Mouse (Mus musculus): ENCODE results near the gene Tbce. TPM values are rescaled to one million over a fixed set of nuclear protein-coding genes. Genes with fewer than 3 reads are reported as not detected.

Gene Tbce
- polyA plus RNA-seq, 1 experiment from 2014 or later, result 88.2 TPM

DNA sequence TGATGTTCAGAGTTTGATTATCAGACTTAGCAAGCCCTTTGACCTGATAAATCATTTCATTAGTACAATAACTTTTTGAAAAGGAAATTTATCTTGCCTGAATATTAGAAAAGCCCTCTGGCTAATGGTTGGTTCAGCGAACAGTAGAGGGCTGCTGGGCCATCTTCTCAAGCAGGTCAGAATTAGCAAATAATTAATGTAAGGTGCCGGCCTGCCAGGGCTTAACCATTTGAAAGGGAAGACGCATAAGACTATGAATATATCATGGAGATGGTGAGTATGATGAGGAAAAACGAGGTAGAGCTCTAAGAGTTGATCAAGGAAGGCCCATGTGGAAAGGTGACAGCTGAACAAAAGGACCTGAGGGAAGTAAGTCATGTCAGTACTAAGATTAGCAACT is 82.8 kb downstream of the Tbce start:
- no peak for ATAC-seq (ENCODE audit: low FRiP score, low read depth)
- no peaks in the 10 kb centered on the region for H3K9me3 ChIP-seq
- no peak overlapping the region for H3K4me3 ChIP-seq
- WGBS, result 88% methylated on average over 4 of the region's 4 CpGs
- H3K4me2 ChIP-seq (replicated peaks), result no peak overlapping the region
- no peak overlapping the region for H3K9ac ChIP-seq (replicated peaks)
- no peaks in the 10 kb centered on the region for H3K27me3 ChIP-seq
- peaks cover 10% of the 10 kb centered on the region; the same call in 1 of the 2 replicates for H3K36me3 ChIP-seq
- no peak overlapping the region for H3K27ac ChIP-seq (replicated peaks)
- peaks cover 8% of the 10 kb centered on the region for H3K4me1 ChIP-seq

DNA sequence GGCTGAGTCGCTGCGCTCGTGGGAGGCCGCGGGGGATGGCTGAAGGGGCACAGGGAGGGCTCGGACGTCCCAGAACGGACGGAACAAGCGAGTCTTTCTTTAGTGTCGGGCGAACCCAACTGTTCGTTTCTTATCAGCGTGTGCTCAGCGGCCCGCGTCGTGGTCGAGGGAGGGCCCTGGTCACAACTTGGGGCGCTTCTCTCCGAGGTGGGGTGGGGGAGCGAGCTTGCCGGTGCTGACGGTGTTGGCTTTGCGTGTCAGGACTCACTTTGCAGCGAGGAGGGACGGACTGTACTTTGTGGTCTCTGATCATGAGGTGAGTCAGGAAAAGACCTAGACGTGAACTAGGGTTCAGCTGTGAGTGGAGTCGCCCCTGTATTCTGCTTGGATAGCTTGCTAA is 84.5 kb downstream of the Tbce start:
- Histone ChIP-seq H3K36me3 (peaks cover 10% of the 10 kb centered on the region; the same call in 1 of the 2 replicates), H3K27me3 (no peaks in the 10 kb centered on the region), H3K9ac (replicated peaks) (peak overlapping the region; percentile 83), H3K27ac (replicated peaks) (peak overlapping the region; percentile 73), H3K4me3 (peak overlapping the region; percentile 89), H3K9me3 (no peaks in the 10 kb centered on the region), H3K4me1 (peaks cover 8% of the 10 kb centered on the region), H3K4me2 (replicated peaks) (peak overlapping the region; percentile 78)
- ATAC-seq (ENCODE audit: low FRiP score, low read depth), result no peak
- under 1% methylated on average over 29 of the region's 29 CpGs for WGBS

DNA sequence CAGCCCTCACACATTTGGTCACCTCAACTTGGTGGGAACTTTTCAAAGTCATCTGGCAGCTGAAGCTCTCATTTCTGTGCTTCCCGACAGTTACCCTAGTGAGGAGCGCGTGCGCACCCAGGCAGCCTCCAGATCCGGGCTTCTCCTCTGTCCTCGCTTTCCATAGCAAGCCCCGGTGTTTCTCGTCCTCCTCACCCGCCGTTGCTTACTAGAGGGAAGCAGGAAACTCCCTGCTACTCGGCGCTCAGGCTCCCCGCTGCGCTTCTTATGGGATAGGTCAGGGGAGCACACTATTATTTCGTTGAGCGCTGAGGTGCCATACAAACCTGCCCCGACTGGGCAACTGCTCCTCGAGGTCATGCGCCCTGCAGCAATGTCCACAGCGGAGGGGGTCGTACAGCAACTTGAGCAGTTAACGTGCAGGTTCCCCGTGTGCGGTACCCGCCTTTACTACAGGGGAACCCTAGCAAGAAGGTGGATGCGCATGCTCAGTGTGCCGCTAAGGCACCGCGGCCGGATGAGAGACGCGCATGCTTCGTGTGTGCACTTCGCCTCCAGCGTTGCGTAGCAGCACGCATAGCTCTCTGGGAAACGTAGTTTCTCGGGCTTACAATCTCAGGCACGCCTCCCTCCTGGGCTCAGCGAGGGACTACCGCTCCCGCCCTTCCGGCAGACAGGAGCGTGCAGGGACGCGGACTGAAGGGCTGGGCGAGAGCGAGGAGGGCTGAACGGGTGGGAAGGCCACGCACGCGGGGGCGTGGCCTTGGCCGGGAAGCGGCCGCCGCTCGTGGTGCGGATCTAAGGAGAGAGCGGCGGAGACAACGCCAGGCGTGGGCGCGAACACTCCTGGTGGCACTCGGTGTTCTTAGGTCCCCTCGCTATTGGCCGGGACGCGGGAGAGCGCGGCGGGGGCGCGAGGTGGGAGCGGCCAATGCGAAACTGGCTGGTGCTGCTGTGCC is 85.3 kb downstream of the Tbce start, which contains the start of gene B3galnt2:
Gene B3galnt2 (plus strand): TSS at position 596 of the 959 bp plus-strand sequence.
- Histone ChIP-seq H3K9me3 (no peaks in the 10 kb centered on the region), H3K4me2 (replicated peaks) (peak within 1 kb of the TSS; percentile 78), H3K27ac (replicated peaks) (peak within 1 kb of the TSS; percentile 73), H3K4me1 (peaks cover 8% of the 10 kb centered on the region), H3K9ac (replicated peaks) (peak within 1 kb of the TSS; percentile 83), H3K4me3 (peak within 1 kb of the TSS; percentile 89), H3K27me3 (no peaks in the 10 kb centered on the region), H3K36me3 (peaks cover 4% of the 10 kb centered on the region; the same call in 1 of the 2 replicates)
- under 1% methylated on average over 76 of the region's 78 CpGs for WGBS
- ATAC-seq (ENCODE audit: low FRiP score, low read depth), result peak; percentile 99

Other genes with a start within 250 kb of the Tbce start
- gene B3galnt2, start 85.2 kb downstream of the Tbce start, polyA plus RNA-seq (2016; fragmentation: Nextera tagmentation; extraction: Ambion mirVana), result 38.6 and 39.3 TPM in 2 replicates
- gene Arid4b, start 23.6 kb upstream of the Tbce start, polyA plus RNA-seq (2016; fragmentation: Nextera tagmentation; extraction: Ambion mirVana), result 99.5 and 104 TPM in 2 replicates
- 73.7 and 84.0 TPM in 2 replicates for gene Ggps1, start 23.9 kb upstream of the Tbce start, polyA plus RNA-seq (2016; fragmentation: Nextera tagmentation; extraction: Ambion mirVana)